In the genomic region with DNA sequence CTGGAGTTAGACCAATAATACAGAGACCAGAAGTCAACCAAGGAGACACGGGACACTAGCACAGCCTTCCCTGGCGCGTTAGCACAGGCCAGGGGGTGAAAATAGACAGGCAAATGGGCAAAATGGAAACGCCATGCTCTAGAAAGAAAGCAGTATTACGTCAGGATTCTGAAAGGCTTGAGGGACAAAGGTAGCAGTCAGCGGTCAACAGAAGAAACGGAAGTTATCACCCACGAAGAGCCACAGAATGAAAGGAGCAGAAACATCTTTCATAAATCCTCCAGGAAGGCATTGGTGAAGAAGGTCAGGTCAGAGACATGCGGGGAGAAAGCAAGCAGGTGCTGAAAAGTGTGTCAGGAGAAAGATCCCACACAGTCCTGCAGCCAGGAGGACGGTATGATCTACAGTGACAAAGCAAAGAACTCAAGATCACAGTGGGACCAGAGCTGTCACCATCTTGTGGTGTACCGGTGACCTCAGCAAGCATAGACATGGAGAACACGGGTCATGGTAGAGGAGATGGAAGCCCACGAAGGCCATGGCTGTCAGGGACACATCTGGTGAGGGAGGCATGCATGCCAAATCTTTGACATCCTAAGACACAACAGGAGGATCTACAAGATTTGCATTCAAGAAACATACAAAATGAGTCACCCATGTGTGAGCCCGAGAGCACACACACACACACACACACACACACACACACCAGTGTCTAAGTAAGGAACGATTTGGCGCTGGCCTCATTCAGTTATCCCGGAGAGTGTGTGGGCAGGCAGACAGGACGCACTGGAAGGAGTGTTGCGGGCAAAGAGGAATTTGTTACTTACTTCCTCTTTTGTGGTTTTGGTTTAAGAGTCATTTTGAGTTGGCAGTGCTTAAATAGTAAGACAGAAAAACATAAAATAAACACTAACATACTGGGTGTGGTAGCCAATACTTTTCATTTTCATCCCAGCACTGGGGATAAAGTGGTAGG, we compare ENCODE assay signal across 12 mouse cellular contexts.
DNase-seq lines count a peak whose midpoint lies in the region; ATAC-seq and TF ChIP-seq lines count a peak whose summit lies in the region.
"Had no signal": no experiment of that assay in that cellular context is flagged by ENCODE, and none has a peak within 500 bp of the region (broad histone marks: within the 10 kb centered on the region; RNA-seq: fewer than 3 reads in every experiment).

No protein-coding gene starts in this region.

- H3K79me2 ChIP-seq in CH12.LX (replicated peaks; ENCODE audit: control insufficient read depth, extremely low read depth, insufficient read depth, poor library complexity, severe bottlenecking) (no peaks in the 10 kb centered on the region), myocyte (ENCODE audit: control insufficient read depth, insufficient read depth) (peaks cover 6% of the 10 kb centered on the region)

- peak; percentile 76 for TF ChIP-seq EP300 in CH12.LX (IDR thresholded peaks at IDR 0.05; ENCODE audit: low read length)

- H3K9me3 ChIP-seq in liver, embryonic 16.5 days (replicated peaks; ENCODE audit: control insufficient read depth, low read length): no peaks in the 10 kb centered on the region
- no peaks in the 10 kb centered on the region for H3K9me3 ChIP-seq in liver, embryonic 12.5 days (replicated peaks)
- no peaks in the 10 kb centered on the region for H3K9me3 ChIP-seq in CH12.LX (replicated peaks; ENCODE audit: low read length)
- H3K9me3 ChIP-seq in forebrain, embryonic 10.5 days: no peaks in the 10 kb centered on the region
- H3K9me3 ChIP-seq: forebrain, embryonic 13.5 days; neural tube, embryonic 13.5 days had no signal

- no peak for TF ChIP-seq CTCF in CH12.LX (conservative IDR thresholded peaks at IDR 0.05 in 1 of 2, IDR thresholded peaks at IDR 0.05 in 1 of 2; ENCODE audit: low read depth in 2 of 2, low read length in 2 of 2)
- TF ChIP-seq CTCF in embryonic fibroblast, embryonic 13.5 days (IDR thresholded peaks at IDR 0.05; ENCODE audit: borderline replicate concordance, insufficient read depth, low read length): no peak

- 0 out of 2 replicates have a peak overlapping the region, but pooled peaks have one; percentile 9 for H3K4me2 ChIP-seq in liver, embryonic 16.5 days (ENCODE audit: low read depth, low read length)
- no peak overlapping the region for H3K4me2 ChIP-seq in liver, embryonic 12.5 days
- H3K4me2 ChIP-seq in CH12.LX (ENCODE audit: insufficient read depth, low read depth, poor library complexity, severe bottlenecking) (no peak overlapping the region), myocyte (ENCODE audit: low read depth) (peak overlapping the region; percentile 37)
- H3K4me2 ChIP-seq: forebrain, embryonic 13.5 days; hindbrain, embryonic 14.5 days; neural tube, embryonic 13.5 days had no signal

- in situ Hi-C loops in CH12.LX (cut with MboI; ENCODE audit: low pct_ligation_motif_present, low pct_unique_long_range_greater_than_20kb, low sequenced_read_pairs): no loop called here

- no peaks in the 10 kb centered on the region for H3K27me3 ChIP-seq in liver, embryonic 16.5 days (ENCODE audit: control insufficient read depth, insufficient read depth, low read depth, low read length)
- no peaks in the 10 kb centered on the region for H3K27me3 ChIP-seq in liver, embryonic 12.5 days (replicated peaks)
- no peaks in the 10 kb centered on the region for H3K27me3 ChIP-seq in CH12.LX (replicated peaks)
- H3K27me3 ChIP-seq in myocyte (ENCODE audit: control insufficient read depth, insufficient read depth, insufficient read length): no peaks in the 10 kb centered on the region
- no peaks in the 10 kb centered on the region for H3K27me3 ChIP-seq in forebrain, embryonic 10.5 days (ENCODE audit: poor library complexity, severe bottlenecking)
- H3K27me3 ChIP-seq: forebrain, embryonic 13.5 days; neural tube, embryonic 13.5 days had no signal

- no peak overlapping the region for H3ac ChIP-seq in myocyte (ENCODE audit: control insufficient read depth, insufficient read length)

- no peak for TF ChIP-seq RAD21 in CH12.LX (IDR thresholded peaks at IDR 0.05; ENCODE audit: low read depth, low read length)

- WGBS in liver, embryonic 16.5 days (ENCODE audit: insufficient replicate concordance): 34% methylated on average over 19 of the region's 19 CpGs
- 40% methylated on average over 19 of the region's 19 CpGs for WGBS in liver, embryonic 12.5 days (ENCODE audit: insufficient replicate concordance)
- WGBS in forebrain, embryonic 10.5 days: 87% methylated on average over 19 of the region's 19 CpGs

- H3K27ac ChIP-seq in liver, embryonic 16.5 days (ENCODE audit: low read length): no peak overlapping the region
- H3K27ac ChIP-seq in liver, embryonic 12.5 days: no peak overlapping the region
- H3K27ac ChIP-seq in CH12.LX (ENCODE audit: insufficient read depth, low read depth): no peak overlapping the region
- peak overlapping the region; percentile 5; the same call in 1 of the 2 replicates for H3K27ac ChIP-seq in embryonic fibroblast, embryonic 13.5 days (ENCODE audit: insufficient read depth, low read length)
- no peak overlapping the region for H3K27ac ChIP-seq in forebrain, embryonic 10.5 days
- H3K27ac ChIP-seq: forebrain, embryonic 13.5 days; hindbrain, embryonic 14.5 days; neural tube, embryonic 13.5 days had no signal

- dilution Hi-C loops in CH12.LX (cut with MboI; ENCODE audit: extremely low pct_ligation_motif_present, extremely low pct_unique_long_range_greater_than_20kb, low sequenced_read_pairs): no loop called here

- peak; percentile 49 for DNase-seq in CH12.LX (ENCODE audit: extremely low read depth)
- DNase-seq in forebrain, embryonic 10.5 days (ENCODE audit: extremely low spot score, low spot score): no peak
- DNase-seq in adrenal gland, postnatal 4 days (ENCODE audit: low spot score in 2 of 2): no peak
- DNase-seq: kidney, postnatal 10 days; thymus, adult 2 months had no signal

- no peak for ATAC-seq in liver, embryonic 16.5 days (ENCODE audit: low read depth)
- no peak for ATAC-seq in liver, embryonic 12.5 days
- ATAC-seq: forebrain, embryonic 13.5 days had no signal

- no peak overlapping the region for H3K4me3 ChIP-seq in liver, embryonic 16.5 days (ENCODE audit: low read depth, low read length)
- no peak overlapping the region for H3K4me3 ChIP-seq in liver, embryonic 12.5 days
- no peak overlapping the region for H3K4me3 ChIP-seq in CH12.LX (replicated peaks in 1 of 3; ENCODE audit: low read depth in 2 of 3, low read length in 2 of 3, poor library complexity in 1 of 3)
- no peak overlapping the region for H3K4me3 ChIP-seq in embryonic fibroblast, embryonic 13.5 days (ENCODE audit: insufficient read depth, low read length)
- H3K4me3 ChIP-seq in myocyte: no peak overlapping the region
- no peak overlapping the region for H3K4me3 ChIP-seq in forebrain, embryonic 10.5 days
- H3K4me3 ChIP-seq: forebrain, embryonic 13.5 days; neural tube, embryonic 13.5 days had no signal

- TF ChIP-seq POLR2A in CH12.LX (IDR thresholded peaks at IDR 0.05; ENCODE audit: low read depth, low read length): no peak
- no peak for TF ChIP-seq POLR2A in embryonic fibroblast, embryonic 13.5 days (IDR thresholded peaks at IDR 0.05; ENCODE audit: low read depth, low read length)
- no peak for TF ChIP-seq POLR2A in myocyte (IDR thresholded peaks at IDR 0.05; ENCODE audit: insufficient read length, low read depth)

- H3K36me3 ChIP-seq in liver, embryonic 16.5 days (ENCODE audit: control insufficient read depth, insufficient read depth): no peaks in the 10 kb centered on the region
- peaks cover 9% of the 10 kb centered on the region; the same call in 1 of the 2 replicates for H3K36me3 ChIP-seq in liver, embryonic 12.5 days
- H3K36me3 ChIP-seq in CH12.LX (replicated peaks in 1 of 2; ENCODE audit: control insufficient read depth in 1 of 2, insufficient read depth in 1 of 2, low read length in 1 of 2) (no peaks in the 10 kb centered on the region), myocyte (ENCODE audit: control insufficient read depth, insufficient read depth) (no peaks in the 10 kb centered on the region)
- peaks cover 24% of the 10 kb centered on the region for H3K36me3 ChIP-seq in forebrain, embryonic 10.5 days (replicated peaks)
- H3K36me3 ChIP-seq: neural tube, embryonic 13.5 days had no signal

- no peak overlapping the region for H3K9ac ChIP-seq in liver, embryonic 16.5 days (ENCODE audit: low read depth, low read length)
- H3K9ac ChIP-seq in liver, embryonic 12.5 days: no peak overlapping the region
- H3K9ac ChIP-seq in CH12.LX (ENCODE audit: insufficient read depth, low read depth): no peak overlapping the region
- H3K9ac ChIP-seq: forebrain, embryonic 13.5 days; hindbrain, embryonic 14.5 days; neural tube, embryonic 13.5 days had no signal

- H3K4me1 ChIP-seq in liver, embryonic 16.5 days (ENCODE audit: control insufficient read depth, low read depth, low read length): no peaks in the 10 kb centered on the region; the same call in 1 of the 2 replicates
- H3K4me1 ChIP-seq in liver, embryonic 12.5 days: 0 out of 2 replicates have a peak, but pooled peaks cover 5% of the 10 kb centered on the region
- peaks cover 0 to 23% of the 10 kb centered on the region in 2 experiments; a peak in 2 of 4 replicates for H3K4me1 ChIP-seq in CH12.LX (ENCODE audit: control insufficient read depth in 1 of 2, insufficient read depth in 2 of 2)
- H3K4me1 ChIP-seq in embryonic fibroblast, embryonic 13.5 days (ENCODE audit: control insufficient read depth, insufficient read depth, low read length): peaks cover 14% of the 10 kb centered on the region
- peaks cover 5% of the 10 kb centered on the region; the same call in 1 of the 2 replicates for H3K4me1 ChIP-seq in forebrain, embryonic 10.5 days
- H3K4me1 ChIP-seq: forebrain, embryonic 13.5 days had no signal

TF ChIP-seq in CH12.LX, 34 proteins besides CTCF, POLR2A, EP300 and RAD21 (continues in another document):
- TF ChIP-seq SMC3 (IDR thresholded peaks at IDR 0.05; ENCODE audit: low read depth, low read length) (no peak), MAX (IDR thresholded peaks at IDR 0.05; ENCODE audit: low read length) (no peak), IRF4 (IDR thresholded peaks at IDR 0.05; ENCODE audit: low read depth, low read length) (peak; percentile 51), ZKSCAN1 (IDR thresholded peaks at IDR 0.05; ENCODE audit: borderline replicate concordance, low read depth, low read length) (no peak), UBTF (IDR thresholded peaks at IDR 0.05; ENCODE audit: low read depth, low read length) (no peak), MAZ (IDR thresholded peaks at IDR 0.05; ENCODE audit: low read depth, low read length) (no peak)

TF ChIP-seq in myocyte, 11 proteins besides CTCF, POLR2A, EP300 and RAD21:
- peak in 1 of 3 experiments; percentile 16 for TF ChIP-seq MYOD1 (IDR thresholded peaks at IDR 0.05; ENCODE audit: control insufficient read depth in 1 of 3, insufficient read length in 2 of 3, low read depth in 2 of 3)
- TF ChIP-seq TCF3 (IDR thresholded peaks at IDR 0.05; ENCODE audit: insufficient read length, low read depth): no peak

Comparison
In these comparisons a context has a peak if more than half of its experiments do, and no peak if none do; other contexts are left out.
1. H3K4me2 ChIP-seq: peak in liver, embryonic 16.5 days (single experiment) and myocyte (single experiment); none in liver, embryonic 12.5 days (single experiment) and CH12.LX (single experiment).